Mouse (Mus musculus) brain, adult 2 months (tissue): Measurements from ENCODE around the gene Cradd.

Experiments
- DNase-seq: peaks from one replicate; pipeline ENCODE4 v3.0.0; 2011; ENCODE audit warnings: low read depth, low spot score

The Cradd gene

GRCm38 (mm10) chr10:95159675-95160256, 164.2 kb downstream of the Cradd start:
- DNase-seq, result no peak

DNA sequence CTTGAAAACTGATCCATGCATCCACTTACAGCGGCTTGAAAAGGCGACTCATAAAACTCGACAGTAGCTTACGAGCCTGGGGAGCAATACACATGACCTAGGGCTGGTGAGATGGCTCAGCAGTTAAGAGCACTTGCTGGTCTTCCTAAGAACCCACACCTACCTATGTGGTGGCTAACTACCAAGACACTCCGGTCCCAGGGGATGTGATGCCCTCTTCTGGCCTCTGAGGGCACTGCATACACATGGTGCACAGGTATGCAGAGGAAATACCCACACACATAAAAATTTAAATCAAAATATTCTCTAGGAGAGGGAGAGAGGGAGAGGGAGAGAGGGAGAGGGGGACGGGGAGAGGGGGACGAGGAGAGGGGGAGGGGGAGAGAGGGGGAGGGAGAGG, 167.5 kb downstream of the Cradd start:
- no peak for DNase-seq

DNA sequence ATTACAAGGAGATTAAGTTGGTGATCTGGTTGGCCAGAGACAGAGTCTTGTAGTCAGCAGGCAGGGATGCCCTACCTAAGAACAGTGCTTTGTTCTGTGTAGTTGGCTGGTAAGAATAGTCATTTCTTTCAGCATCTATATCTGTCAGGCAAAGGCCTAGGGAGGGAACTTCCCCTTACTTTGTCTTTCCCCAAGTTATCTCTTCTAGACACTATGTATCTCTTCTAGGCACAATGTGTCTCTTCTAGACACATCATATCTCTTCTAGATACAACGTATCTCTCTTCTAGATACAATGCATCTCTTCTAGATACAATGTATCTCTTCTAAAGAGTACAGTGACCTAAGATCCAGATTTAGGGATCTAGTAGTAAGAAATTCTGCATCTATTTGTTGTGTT, 169.3 kb downstream of the Cradd start:
- DNase-seq, result no peak

- no peak for DNase-seq
These were observed 170.7 kb downstream of the Cradd start for GRCm38 (mm10) chr10:95153224-95153623.

GRCm38 (mm10) chr10:95152503-95152989, 171.4 kb downstream of the Cradd start:
- DNase-seq, result no peak

DNA sequence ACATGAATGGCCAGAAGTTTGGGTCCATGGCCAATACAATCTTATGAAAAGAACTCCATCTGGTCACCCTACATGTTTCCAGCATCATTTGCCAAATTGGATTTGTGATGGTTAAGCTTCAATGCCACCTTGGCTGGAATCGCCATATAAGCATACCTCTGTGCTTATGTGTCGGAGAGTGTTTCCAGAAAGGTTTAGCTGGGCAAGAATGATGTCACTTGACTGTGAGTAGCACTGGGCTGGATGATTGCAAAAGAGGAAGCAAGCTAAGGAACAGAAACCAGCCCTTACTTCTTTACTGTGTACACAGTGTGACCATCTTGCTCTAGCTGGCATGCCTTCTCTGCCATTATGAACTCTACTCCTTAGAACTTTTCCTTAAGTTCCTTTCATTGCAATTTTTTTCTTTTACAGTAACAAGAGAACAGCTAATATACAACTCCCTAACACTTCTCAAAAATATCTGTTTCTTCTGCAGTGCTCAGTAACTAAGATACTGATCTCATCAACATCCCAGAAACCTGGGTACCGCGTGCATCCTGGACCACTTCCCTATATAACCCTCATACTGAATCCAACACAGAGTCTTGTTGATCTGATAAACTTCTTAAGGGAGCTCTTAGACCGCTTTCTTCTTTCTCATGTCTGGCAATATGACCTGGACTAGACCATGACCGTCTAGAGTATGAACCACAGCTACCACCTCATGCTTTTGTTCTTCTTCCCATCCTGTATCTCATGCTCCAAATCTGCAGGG, 172.7 kb downstream of the Cradd start:
- DNase-seq, result peak; percentile 37

GRCm38 (mm10) chr10:95149666-95150065, 174.3 kb downstream of the Cradd start:
- no peak for DNase-seq

DNA sequence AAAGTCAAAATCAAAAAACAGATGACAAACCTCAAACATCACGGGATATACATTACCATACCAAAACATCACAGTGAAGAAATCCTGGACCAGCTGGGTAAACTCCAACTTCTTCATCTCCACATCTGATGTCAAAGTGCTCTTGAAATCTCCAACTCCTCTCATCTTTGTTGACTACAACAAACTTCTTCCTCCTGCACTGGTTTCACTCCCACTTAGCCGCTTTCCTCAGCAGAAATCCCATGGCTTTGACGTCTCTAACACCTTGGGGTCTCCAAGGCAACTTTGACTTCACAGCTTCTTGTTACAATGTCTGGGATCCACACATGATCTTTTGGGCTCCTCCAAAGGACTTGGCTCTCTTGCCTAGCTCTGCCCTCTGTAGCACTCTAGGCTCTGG, 175.3 kb downstream of the Cradd start:
- no peak for DNase-seq

DNA sequence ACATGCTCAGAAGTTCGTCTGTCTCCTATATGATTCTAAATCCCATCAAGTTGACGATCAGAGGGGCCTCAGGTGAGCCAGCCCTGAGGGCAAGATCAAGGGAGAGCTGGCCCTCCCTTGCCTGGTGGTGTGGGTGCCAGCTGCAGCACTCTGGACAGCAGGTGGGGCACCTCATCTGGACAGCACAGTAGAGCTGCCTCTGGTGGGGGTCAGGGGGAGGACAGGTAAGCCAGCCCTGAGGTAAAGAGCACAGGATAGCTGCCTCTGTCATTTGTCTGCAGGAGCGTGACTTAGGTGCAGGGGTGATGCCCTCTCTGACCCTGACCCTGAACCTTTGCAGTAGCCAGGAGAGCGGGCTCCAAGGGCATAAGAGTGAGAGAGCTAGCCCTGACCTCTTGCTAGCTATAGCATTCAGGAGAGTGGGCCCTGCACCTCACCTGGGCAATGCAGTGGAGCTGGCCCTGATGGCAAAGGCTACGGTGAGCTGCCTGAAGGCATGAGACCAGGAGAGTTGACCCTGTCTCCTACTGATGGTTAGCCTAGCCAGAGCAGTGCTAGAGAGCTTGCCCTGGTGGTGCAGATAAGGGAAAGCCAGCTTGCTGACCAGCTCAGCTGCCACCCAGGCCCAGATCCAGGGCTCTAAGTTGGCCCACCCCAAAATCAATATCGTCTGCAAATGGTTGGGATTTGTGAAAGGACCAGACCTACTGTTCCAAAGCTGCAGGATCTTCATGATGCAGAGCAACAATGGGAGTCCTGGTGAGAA, 176.6 kb downstream of the Cradd start:
- DNase-seq, result no peak

DNA sequence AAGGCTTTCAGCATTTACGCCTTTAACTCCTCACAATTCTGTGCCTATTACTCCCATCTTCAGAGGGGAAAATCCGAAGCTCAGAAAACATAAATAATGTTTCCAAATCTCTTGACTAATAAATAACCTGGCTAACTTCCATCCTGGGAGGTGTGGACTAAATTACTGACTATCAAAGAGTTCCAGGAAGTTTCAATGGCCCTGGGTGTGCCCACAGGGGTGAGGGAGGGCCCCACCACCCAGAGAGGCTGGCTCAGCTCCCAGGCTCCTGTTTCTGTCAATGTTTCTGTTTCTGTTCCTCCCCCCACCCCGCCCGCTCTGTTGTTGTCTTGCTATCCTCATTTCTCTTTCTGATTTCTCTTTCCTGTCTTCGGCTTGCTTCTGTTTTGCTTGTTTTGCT, 177.4 kb downstream of the Cradd start:
- no peak for DNase-seq

GRCm38 (mm10) chr10:95145204-95145926, 178.6 kb downstream of the Cradd start:
- peak; percentile 52 for DNase-seq

DNA sequence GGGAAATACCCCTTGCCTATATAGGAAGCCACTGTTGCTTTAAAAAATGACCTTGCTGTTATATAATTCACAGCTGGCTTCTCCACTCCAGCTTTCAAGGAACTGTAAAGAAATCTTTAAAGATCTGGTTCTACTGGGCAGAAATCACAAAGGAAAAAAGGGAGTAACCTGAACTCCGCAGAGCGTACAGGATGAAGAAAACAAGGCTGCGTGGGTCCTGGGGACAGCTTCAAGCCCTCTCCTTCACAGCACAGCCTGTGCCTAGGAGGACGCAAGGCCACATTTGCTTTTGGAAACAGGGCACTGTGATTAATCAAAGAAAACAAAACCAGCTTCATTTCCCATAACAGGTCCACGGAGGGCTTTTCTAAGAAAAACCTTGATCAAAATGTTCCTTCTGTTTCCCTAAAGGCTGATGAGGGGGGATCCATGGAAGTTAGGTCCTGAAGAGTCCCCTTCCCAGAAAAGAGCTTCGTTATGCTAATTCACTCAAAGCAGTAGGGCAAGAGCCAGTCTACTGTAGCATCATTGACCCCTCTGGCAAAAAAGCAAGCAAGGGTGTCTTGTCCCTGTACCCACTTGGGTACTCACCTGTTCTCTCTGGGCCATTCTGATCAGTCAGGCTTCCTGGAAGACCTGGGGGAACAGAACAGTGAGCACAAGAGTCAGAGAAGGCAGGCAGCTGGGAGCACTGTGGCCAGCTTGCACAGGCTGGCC, 179.4 kb downstream of the Cradd start:
- peak; percentile 41 for DNase-seq

DNA sequence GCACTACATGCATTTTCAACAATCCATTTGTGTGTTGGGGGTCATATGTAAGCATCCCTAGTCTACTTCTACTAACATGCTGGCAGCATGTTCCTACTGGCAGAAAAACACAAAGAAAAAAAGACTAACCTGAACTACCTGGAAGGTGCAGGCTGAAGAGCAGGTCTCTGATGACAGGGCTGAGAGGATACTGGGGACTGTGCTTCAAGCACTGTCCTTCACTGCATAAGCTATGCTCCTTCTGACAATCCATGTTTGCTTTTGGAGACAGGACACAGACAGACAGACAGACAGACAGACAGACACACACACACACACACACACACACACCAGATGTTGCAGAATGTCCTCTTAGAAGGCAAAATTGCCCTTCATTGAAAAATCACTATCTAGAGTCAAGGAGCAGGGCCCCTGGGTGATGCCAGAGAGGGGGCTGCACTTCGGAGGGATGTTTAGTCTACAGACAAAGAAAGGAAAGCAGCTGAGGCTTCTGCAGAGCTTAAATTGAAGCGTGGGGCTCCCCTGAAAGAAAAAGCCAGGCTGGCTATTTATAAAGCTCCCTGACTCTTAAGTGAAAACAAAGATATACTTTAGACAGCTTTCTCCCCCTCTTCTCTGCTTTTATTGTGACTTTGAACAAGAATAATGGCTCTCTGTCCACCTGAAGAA, 180.4 kb downstream of the Cradd start:
- peak; percentile 55 for DNase-seq

DNA sequence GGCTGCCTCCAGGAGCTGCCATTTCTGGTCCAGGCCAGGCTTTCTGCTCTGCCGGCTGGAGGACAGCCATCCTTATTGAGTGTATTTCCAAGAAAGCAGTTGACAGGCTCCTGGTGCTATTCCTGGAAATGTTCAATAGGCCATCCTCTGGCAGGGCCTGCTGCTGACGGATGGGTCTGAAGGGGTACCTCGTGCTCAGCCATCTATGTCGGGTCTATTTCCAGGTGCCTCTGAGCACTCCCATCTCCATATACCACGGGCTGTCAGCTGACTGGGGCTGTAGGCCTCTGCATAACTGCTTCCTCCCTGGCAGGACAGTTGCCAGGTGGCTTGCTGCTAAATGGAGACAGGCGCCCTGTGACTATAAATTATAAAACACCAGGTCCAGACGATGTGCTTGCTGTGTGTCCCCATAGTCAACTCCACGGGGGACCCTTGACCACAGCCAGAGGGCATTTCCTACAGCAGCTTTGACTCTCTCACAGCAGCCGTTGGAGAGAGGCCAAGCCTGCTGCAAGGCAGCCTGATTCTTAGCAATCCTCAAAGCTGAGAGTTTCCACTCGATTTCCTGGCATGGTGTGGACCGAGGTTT, 181.0 kb downstream of the Cradd start:
- peak; percentile 85 for DNase-seq

- no peak for DNase-seq
These were observed 182.9 kb downstream of the Cradd start for GRCm38 (mm10) chr10:95141075-95141474.

GRCm38 (mm10) chr10:95140191-95140590, 183.7 kb downstream of the Cradd start:
- no peak for DNase-seq

DNA sequence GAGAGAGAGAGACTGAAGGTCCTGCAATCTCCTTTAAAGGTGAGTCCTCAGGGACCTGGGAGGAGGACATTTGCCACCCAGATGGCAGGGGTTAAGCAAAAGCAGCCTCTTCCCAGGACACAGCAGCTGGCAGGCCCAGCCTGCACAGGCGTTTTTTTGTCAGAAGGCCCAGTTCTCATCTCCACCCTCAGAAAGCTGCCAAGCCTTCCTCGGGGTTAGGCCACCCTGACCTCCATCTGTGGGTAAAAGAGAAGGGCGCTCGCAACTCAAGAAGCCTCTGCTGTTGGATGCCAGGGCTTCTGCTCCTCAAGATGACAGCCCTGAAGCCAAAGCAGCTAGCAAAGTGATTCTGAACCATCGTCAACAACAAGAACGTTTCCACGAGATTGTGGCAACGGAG, 184.3 kb downstream of the Cradd start:
- peak; percentile 52 for DNase-seq

- DNase-seq, result no peak
These were observed 190.9 kb downstream of the Cradd start for GRCm38 (mm10) chr10:95133057-95133456.
